Mouse (Mus musculus): Measurements from ENCODE around the gene Kng1. TPM values are rescaled to one million over a fixed set of nuclear protein-coding genes. Genes with fewer than 3 reads are reported as not detected.
"Not testable (repeated sequence)": the region's sequence is repeated elsewhere in the genome, so short reads cannot be mapped to it uniquely, and the experiment has no call there.

Gene Kng1
- polyA plus RNA-seq, 1 experiment from 2014 or later, result not detected

GRCm38 (mm10) chr16:23040876-23041275 lies 16.8 kb upstream of the Kng1 start:
- Histone ChIP-seq H3K4me1 (no peaks in the 10 kb centered on the region), H3K36me3 (ENCODE audit: poor library complexity, severe bottlenecking) (no peaks in the 10 kb centered on the region), H3K4me2 (no peak overlapping the region), H3K27ac (no peak overlapping the region), H3K4me3 (no peak overlapping the region), H3K9ac (no peak overlapping the region), H3K9me3 (replicated peaks) (no peaks in the 10 kb centered on the region), H3K27me3 (no peaks in the 10 kb centered on the region)
- no peak for ATAC-seq
- WGBS, result 73% methylated on average over 4 of the region's 4 CpGs

- Histone ChIP-seq H3K4me1 (no peaks in the 10 kb centered on the region), H3K36me3 (ENCODE audit: poor library complexity, severe bottlenecking) (no peaks in the 10 kb centered on the region), H3K4me3 (no peak overlapping the region), H3K27ac (no peak overlapping the region), H3K9me3 (replicated peaks) (no peaks in the 10 kb centered on the region), H3K9ac (no peak overlapping the region), H3K4me2 (no peak overlapping the region), H3K27me3 (no peaks in the 10 kb centered on the region)
- no peak for ATAC-seq
- WGBS, result 67% methylated on average over 5 of the region's 5 CpGs
Measured at GRCm38 (mm10) chr16:23046319-23046718, 11.3 kb upstream of the Kng1 start.

- 57% methylated on average over 4 of the region's 4 CpGs for WGBS
- H3K27me3 ChIP-seq; H3K27ac ChIP-seq; H3K9ac ChIP-seq; ATAC-seq; H3K4me3 ChIP-seq; H3K9me3 ChIP-seq (replicated peaks); H3K4me2 ChIP-seq; H3K4me1 ChIP-seq; H3K36me3 ChIP-seq (ENCODE audit: poor library complexity, severe bottlenecking): not testable (repeated sequence)
Measured at GRCm38 (mm10) chr16:23059630-23060029, 2.0 kb downstream of the Kng1 start.

GRCm38 (mm10) chr16:23060781-23061325 lies 3.2 kb downstream of the Kng1 start:
- H3K9me3 ChIP-seq (replicated peaks); H3K27ac ChIP-seq; H3K4me2 ChIP-seq; H3K4me1 ChIP-seq; ATAC-seq; H3K9ac ChIP-seq; H3K27me3 ChIP-seq; H3K36me3 ChIP-seq (ENCODE audit: poor library complexity, severe bottlenecking); H3K4me3 ChIP-seq: not testable (repeated sequence)
- 79% methylated on average over 5 of the region's 5 CpGs for WGBS

- not testable (repeated sequence) for H3K4me1 ChIP-seq; H3K9ac ChIP-seq; H3K9me3 ChIP-seq (replicated peaks); H3K27me3 ChIP-seq; H3K4me2 ChIP-seq; H3K36me3 ChIP-seq (ENCODE audit: poor library complexity, severe bottlenecking); ATAC-seq; H3K27ac ChIP-seq; H3K4me3 ChIP-seq
- WGBS, result 93% methylated on average over 6 of the region's 6 CpGs
Measured at GRCm38 (mm10) chr16:23077516-23077915, 19.9 kb downstream of the Kng1 start.

GRCm38 (mm10) chr16:23087159-23087558 lies 29.5 kb downstream of the Kng1 start:
- not testable (repeated sequence) for H3K4me1 ChIP-seq; H3K36me3 ChIP-seq (ENCODE audit: poor library complexity, severe bottlenecking); H3K27me3 ChIP-seq; H3K27ac ChIP-seq; ATAC-seq; H3K9me3 ChIP-seq (replicated peaks); H3K4me2 ChIP-seq; H3K4me3 ChIP-seq; H3K9ac ChIP-seq
- 87% methylated on average over 8 of the region's 8 CpGs for WGBS

- not testable (repeated sequence) for ATAC-seq; H3K27ac ChIP-seq; H3K27me3 ChIP-seq; H3K4me3 ChIP-seq; H3K9ac ChIP-seq; H3K9me3 ChIP-seq (replicated peaks); H3K4me2 ChIP-seq; H3K36me3 ChIP-seq (ENCODE audit: poor library complexity, severe bottlenecking); H3K4me1 ChIP-seq
- WGBS, result 52% methylated on average over 4 of the region's 4 CpGs
Measured at GRCm38 (mm10) chr16:23087712-23088111, 30.0 kb downstream of the Kng1 start.

- not testable (repeated sequence) for H3K4me1 ChIP-seq; H3K27me3 ChIP-seq; ATAC-seq; H3K36me3 ChIP-seq (ENCODE audit: poor library complexity, severe bottlenecking); H3K4me3 ChIP-seq; H3K9me3 ChIP-seq (replicated peaks); H3K4me2 ChIP-seq; H3K9ac ChIP-seq; H3K27ac ChIP-seq
- 88% methylated on average over 1 of the region's 1 CpGs for WGBS
Measured at GRCm38 (mm10) chr16:23088491-23088890, 30.8 kb downstream of the Kng1 start.

- H3K27ac ChIP-seq, result not testable (repeated sequence)
Measured at GRCm38 (mm10) chr16:23091345-23091744, 33.7 kb downstream of the Kng1 start.

GRCm38 (mm10) chr16:23093321-23093953 lies 35.8 kb downstream of the Kng1 start:
- ATAC-seq, result no peak
- no peaks in the 10 kb centered on the region for H3K4me1 ChIP-seq
- WGBS, result 82% methylated on average over 13 of the region's 13 CpGs

More at GRCm38 (mm10) chr16:23091345-23091744, 33.7 kb downstream of the Kng1 start:
- not testable (repeated sequence) for H3K9me3 ChIP-seq (replicated peaks); H3K4me1 ChIP-seq; H3K9ac ChIP-seq; H3K4me2 ChIP-seq; H3K27me3 ChIP-seq; ATAC-seq; H3K36me3 ChIP-seq (ENCODE audit: poor library complexity, severe bottlenecking); H3K4me3 ChIP-seq

GRCm38 (mm10) chr16:23094136-23094535 lies 36.5 kb downstream of the Kng1 start:
- no peak overlapping the region for H3K27ac ChIP-seq
- H3K4me3 ChIP-seq, result no peak overlapping the region
- 94% methylated on average over 6 of the region's 6 CpGs for WGBS
- H3K4me2 ChIP-seq, result no peak overlapping the region
- no peaks in the 10 kb centered on the region for H3K36me3 ChIP-seq (ENCODE audit: poor library complexity, severe bottlenecking)
- no peaks in the 10 kb centered on the region for H3K27me3 ChIP-seq
- H3K9me3 ChIP-seq (replicated peaks), result no peaks in the 10 kb centered on the region
- ATAC-seq, result no peak
- no peak overlapping the region for H3K9ac ChIP-seq
- H3K4me1 ChIP-seq, result no peaks in the 10 kb centered on the region

More at GRCm38 (mm10) chr16:23093321-23093953, 35.8 kb downstream of the Kng1 start:
- Histone ChIP-seq H3K4me2 (no peak overlapping the region), H3K9ac (no peak overlapping the region), H3K27ac (no peak overlapping the region), H3K4me3 (no peak overlapping the region), H3K27me3 (no peaks in the 10 kb centered on the region), H3K9me3 (replicated peaks) (no peaks in the 10 kb centered on the region), H3K36me3 (ENCODE audit: poor library complexity, severe bottlenecking) (no peaks in the 10 kb centered on the region)

- H3K4me3 ChIP-seq, result not testable (repeated sequence)
- 91% methylated on average over 5 of the region's 5 CpGs for WGBS
Measured at GRCm38 (mm10) chr16:23095581-23095980, 37.9 kb downstream of the Kng1 start.

GRCm38 (mm10) chr16:23096886-23097285 lies 39.2 kb downstream of the Kng1 start:
- not testable (repeated sequence) for H3K9ac ChIP-seq; H3K4me3 ChIP-seq; H3K36me3 ChIP-seq (ENCODE audit: poor library complexity, severe bottlenecking); H3K9me3 ChIP-seq (replicated peaks); H3K4me2 ChIP-seq; H3K27ac ChIP-seq
- 0 out of 2 replicates have a peak, but pooled peaks have one; percentile 6 for ATAC-seq
- peaks cover 12% of the 10 kb centered on the region for H3K27me3 ChIP-seq
- WGBS, result 90% methylated on average over 1 of the region's 1 CpGs
- peaks cover 10% of the 10 kb centered on the region for H3K4me1 ChIP-seq

More at GRCm38 (mm10) chr16:23095581-23095980, 37.9 kb downstream of the Kng1 start:
- H3K4me1 ChIP-seq; H3K9me3 ChIP-seq (replicated peaks); ATAC-seq; H3K9ac ChIP-seq; H3K27ac ChIP-seq; H3K27me3 ChIP-seq; H3K36me3 ChIP-seq (ENCODE audit: poor library complexity, severe bottlenecking); H3K4me2 ChIP-seq: not testable (repeated sequence)
